Mouse (Mus musculus) NIH3T3 (cell line): Measurements from ENCODE around the gene Sephs1.

ENCODE experiments used
- DNase-seq: peaks from one replicate; pipeline ENCODE4 v3.0.0-alpha.2; 2012; ENCODE audit warnings: low read depth

The Sephs1 gene

DNA sequence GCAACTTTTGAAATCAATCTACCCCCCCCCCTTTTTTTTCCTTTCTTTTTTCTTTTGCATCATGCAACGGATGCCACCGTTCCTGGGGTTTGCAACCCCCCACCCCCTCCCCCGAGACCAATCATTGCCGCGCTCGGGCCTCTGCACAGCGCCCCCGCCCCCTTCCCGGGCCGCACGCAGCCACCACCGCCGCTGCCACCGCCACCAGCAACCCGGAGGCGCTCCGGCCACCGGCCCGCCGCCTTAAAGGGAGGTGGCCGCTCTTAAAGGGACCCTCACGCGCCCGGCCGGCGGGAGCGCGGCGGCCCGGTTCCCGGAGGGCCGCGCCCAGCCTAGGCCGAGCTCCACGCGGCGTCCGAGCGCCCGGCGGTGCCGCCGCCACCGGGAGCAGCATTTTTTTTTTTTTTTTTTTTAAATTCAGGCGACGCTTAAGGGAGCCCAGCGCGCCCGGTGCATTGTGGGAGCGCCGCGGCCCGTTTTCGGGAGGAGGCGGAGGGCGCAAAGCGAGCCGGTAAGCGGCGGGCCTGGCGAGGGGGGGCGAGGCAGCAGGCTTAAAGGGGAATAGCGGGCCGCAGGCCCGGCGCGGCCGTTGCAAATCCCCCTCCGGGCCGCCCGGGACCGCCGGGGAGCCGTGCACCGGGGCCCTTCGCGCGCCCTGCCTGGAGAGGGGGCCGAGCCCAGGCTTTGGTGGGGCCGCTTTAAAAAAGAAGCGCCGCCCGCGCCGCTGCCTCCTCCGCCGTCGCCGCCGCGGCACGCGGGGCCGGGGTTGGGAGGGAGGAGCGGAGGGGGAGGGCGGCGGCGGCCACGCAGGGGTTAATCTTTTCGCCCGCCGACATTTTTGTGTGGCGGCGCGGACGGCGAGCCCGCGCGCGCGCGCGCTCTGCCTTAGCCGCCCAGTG, at the start of gene Sephs1:
Gene Sephs1 (plus strand): TSS at position 215 of the 899 bp plus-strand sequence.
- peak; percentile 86 for DNase-seq

GRCm38 (mm10) chr2:4832166-4832565, 49.2 kb upstream of the Sephs1 start:
- peak; percentile 53 for DNase-seq

- DNase-seq = no peak
Measured at GRCm38 (mm10) chr2:4849449-4849848, 31.9 kb upstream of the Sephs1 start.

DNA sequence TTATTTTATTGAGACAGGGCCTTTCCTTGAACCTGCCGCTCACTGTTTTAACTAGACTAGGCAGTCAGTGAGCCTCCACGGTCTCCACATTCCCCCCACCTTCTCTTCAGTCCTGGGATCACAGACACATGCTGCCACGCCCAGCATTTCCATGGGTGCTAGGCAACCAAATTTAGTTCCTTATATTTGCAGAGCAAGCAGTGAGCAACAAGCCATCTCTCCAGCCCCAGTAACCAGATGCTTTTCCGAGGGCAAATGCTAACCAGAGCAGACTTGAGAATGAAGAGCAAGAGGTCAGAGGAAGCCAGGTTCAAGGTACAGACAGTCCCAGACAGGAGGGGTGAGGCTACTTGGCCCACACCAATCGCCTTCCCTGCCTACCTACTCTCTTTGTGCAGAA, 24.2 kb upstream of the Sephs1 start:
- no peak for DNase-seq

DNA sequence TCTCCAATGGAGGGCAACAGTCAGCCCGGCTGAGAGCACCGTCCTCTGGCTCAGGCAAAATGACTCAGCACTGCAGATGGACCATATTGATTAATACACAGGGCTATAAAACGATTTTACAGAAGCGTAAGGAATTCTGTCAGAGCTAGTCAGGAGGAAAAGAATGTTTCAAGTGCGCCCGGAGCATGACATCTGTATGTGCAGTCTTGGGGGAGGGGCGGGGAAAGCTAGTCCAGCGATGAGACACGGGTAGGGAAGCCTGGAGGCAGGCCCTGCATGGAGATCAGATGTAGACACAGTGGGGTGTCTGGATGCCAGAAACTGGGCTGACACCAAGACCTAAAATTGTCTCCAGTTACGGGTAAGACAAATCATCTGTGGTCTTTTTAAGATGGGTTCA, 23.2 kb upstream of the Sephs1 start:
- DNase-seq = peak; percentile 38

GRCm38 (mm10) chr2:4864008-4864816, 17.2 kb upstream of the Sephs1 start:
- DNase-seq = peak; percentile 87

- DNase-seq = no peak
Measured at GRCm38 (mm10) chr2:4864817-4865296, 16.5 kb upstream of the Sephs1 start.

DNA sequence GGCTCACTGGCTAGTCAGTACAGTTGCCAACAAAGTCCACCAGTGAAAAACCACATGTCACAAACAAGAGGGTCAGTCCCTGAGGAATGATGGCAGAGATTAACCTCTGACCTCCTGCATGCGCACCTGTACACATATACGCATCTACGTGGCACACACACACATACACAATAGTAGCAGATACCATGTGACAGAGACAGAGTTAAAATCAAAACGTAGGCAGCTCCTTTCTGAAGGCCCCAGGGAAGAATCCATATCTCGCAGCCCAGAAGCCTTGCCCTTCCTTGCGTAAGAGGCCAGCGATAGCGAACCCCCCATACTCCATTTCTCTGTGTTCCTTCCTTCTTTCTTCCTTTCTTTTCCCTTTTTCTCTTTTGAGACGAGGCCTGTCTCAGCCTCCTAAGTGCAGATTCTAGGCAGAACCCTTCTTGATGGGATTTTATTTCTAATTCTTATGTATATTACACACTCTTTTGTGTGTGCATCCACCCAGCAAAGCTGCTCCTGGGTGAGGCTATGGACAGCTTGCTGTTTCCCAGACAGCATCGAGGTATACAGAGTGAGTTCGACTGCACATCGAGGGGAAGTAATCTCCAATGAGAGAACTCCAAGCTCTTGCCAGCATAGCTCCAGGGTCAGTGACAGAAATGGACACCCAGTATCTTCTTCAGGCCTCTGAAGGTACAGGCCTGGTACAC, 13.2 kb upstream of the Sephs1 start:
- DNase-seq = no peak

DNA sequence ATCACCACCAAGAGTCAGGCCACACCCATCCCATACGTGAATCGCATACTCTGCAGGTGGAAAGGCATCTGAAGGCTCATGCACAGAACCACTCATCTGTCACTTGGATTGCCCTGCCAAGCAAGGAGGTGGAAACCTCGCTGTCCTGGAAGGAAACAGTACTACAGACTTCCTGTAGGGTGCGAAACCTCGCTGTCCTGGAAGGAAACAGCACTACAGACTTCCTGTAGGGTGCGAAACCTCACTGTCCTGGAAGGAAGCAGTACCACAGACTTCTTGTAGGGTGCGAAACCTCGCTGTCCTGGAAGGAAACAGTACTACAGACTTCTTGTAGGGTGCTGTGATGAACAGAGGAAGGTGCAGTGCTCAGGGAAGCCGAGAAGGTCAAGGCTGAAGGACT, 8.6 kb upstream of the Sephs1 start:
- no peak for DNase-seq

GRCm38 (mm10) chr2:4873331-4873730, 8.0 kb upstream of the Sephs1 start:
- no peak for DNase-seq

DNA sequence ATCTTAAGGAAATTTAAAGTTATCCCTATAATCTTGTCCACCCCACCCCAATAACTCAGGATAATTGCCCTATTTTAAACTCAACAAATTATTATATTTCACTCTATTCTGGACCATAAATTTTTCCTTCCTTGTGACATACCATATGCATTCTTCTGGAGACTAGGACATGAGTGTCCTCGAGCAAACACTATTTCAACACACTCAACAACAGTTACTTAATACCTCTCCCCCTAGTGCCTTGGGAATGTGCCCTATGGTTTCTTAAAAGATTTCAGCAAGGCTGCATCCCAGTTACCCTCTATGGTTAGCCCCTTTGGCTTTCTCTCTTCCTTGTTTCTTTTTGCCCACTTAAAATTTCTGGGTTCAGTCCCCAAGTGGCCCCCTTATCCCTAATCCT, 6.3 kb upstream of the Sephs1 start:
- peak; percentile 28 for DNase-seq

DNA sequence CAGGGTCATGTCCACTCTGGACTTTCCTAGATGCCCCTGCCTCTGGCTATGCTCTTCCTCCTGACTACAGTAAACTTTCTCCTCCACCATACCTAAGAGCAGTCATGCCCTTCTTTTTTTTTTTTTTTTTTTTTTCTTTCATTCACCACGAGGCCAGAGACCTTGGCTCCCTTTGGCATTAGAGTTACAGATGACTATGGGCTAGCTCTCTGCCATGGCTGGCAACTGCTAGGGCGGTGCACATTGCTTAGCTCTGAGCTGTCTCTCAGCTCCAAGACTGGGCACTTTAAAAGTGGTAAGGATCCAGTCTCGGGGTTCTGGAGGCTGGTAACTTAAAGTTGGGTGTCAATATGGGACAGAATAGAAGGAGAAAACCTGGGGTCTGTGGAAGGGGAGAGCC, 5.2 kb upstream of the Sephs1 start:
- no peak for DNase-seq

DNA sequence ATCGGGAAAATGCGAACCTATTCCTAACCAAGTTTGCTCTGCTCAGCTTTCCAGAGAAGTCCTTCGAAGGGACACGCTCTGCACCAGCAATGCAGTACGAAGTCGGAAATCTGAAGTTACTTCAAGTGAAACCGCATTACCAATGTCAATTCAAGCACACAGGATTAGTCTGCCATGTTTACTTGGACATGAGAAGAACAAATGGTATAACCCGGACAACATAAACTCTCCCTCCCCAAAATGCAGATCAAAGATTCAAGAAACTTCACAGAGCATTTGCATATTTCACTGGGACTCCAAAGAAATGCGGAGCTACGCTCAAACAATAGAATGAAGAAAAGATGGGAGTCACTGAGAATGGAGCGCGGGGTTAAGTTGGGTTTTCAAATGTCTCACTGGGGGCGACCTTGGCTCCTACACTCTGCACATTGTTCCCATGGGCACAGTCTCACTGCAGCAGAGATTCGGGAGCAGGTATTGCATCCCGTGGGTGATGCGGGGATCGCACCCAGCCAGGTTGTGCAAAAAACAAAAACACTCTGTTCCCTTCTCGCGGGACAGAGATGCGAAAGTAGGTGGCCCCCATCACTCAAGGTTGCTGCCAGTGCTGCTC, 521 bp upstream of the Sephs1 start:
- DNase-seq = peak; percentile 64

- peak; percentile 67 for DNase-seq
Measured at GRCm38 (mm10) chr2:4882249-4882791, 956 bp downstream of the Sephs1 start.

GRCm38 (mm10) chr2:4883009-4883704, 1.8 kb downstream of the Sephs1 start:
- peak; percentile 38 for DNase-seq

DNA sequence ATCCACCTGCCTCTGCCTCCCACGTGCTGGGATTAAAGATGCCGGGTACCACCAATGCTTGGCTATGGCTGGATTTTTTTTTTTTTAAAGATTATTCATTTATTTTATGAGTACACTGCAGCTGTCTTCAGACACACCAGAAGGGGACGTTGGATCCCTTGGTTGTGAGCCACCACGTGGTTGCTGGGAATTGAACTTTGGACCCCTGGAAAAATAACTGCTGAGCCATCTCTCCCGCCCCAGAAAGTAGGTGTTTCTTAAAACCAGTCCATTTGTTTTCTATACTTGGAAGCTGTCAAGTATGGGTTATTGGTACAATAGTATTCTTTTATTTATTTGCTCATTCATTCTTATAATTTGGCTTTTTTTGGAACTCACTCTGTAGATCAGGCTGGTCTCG, 5.5 kb downstream of the Sephs1 start:
- no peak for DNase-seq

DNA sequence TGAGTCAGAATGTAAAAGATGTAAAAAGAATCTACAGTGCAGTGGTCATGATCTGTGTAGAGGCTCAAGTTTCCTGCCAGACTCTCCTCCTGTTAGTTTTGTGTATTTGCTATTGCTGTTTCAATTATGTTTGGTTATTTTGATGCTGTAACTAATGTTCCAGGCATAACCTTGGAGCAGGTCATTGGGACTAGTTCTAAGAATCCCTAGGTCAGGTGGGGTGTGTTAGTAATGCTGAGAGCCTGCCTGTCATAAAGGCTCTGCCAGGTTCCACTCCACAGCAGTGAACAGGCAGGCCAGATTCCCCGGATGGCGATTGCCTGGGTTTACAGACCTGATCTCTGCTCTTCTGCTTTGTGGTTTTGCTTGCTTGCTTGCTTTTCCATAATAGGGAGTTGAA, 14.2 kb downstream of the Sephs1 start:
- no peak for DNase-seq

- no peak for DNase-seq
Measured at GRCm38 (mm10) chr2:4896970-4897369, 15.6 kb downstream of the Sephs1 start.

DNA sequence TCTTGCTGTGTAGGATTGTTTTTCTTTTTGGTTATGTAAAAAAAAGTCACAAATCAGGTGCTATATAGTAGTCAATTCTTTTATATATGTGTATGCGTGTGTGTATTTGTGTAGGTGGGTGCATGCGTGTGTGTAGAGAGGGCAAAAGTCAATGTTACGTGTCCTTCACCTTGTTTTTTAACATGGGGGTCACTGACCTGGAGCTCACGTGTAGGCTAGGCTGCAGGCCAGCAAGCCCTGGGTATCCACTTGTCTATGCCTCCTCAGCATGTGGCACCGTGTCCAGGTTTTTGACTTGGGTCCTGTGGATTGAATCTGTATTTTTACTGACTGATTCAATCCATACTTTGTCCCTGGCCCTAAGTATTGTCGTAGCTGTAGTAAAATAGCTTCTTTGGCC, 19.3 kb downstream of the Sephs1 start:
- DNase-seq = no peak

GRCm38 (mm10) chr2:4902346-4902745, 21.0 kb downstream of the Sephs1 start:
- DNase-seq = no peak

DNA sequence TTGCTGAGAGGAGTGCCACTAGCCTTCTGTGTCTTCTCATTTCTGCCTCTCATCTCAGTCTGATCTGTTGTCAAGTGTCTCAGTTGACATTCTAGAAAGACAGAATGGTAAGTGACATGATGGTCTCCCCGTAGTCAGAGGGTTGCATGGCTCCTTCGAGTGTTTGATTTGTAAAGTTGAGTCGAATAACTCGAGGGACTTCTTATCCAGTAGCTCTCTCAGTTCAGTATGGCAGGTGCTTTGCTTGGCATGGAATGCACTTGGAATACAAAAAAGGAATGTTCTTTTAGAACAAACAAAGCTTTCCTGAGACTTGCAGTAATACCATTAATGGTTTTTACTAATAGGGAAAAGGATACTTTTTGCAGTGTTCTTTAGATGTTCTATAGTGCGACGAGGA, 25.8 kb downstream of the Sephs1 start:
- DNase-seq = no peak
